Mouse (Mus musculus) heart, embryonic 10.5 days (tissue): ENCODE data around the gene Rbak. TPM values are rescaled to one million over a fixed set of nuclear protein-coding genes. Genes with fewer than 3 reads are reported as not detected.
"Not testable (repeated sequence)": the region's sequence is repeated elsewhere in the genome, so short reads cannot be mapped to it uniquely, and the experiment has no call there.

Experiments used
- DNase-seq: peaks from one replicate; pipeline ENCODE4 v3.0.0-alpha.2; 2017; ENCODE audit warnings: low spot score
- H3K27ac ChIP-seq: fragments of 300-500 bp; sonication (generic); 2 replicates; pipeline ENCODE4 v1.5.1; 2016; ENCODE audit warnings: mild to moderate bottlenecking
- H3K27me3 ChIP-seq: fragments of 300-500 bp; sonication (generic); 2 replicates; pipeline ENCODE4 v1.6.1; 2016; ENCODE audit warnings: mild to moderate bottlenecking; ENCODE audit not compliant: poor library complexity, insufficient read depth, severe bottlenecking
- H3K36me3 ChIP-seq: fragments of 300-500 bp; sonication (generic); 2 replicates; pipeline ENCODE4 v1.6.1; 2016; ENCODE audit warnings: mild to moderate bottlenecking, moderate library complexity
- H3K4me1 ChIP-seq: fragments of 300-500 bp; sonication (generic); 2 replicates; pipeline ENCODE4 v1.6.1; 2016; ENCODE audit warnings: mild to moderate bottlenecking
- H3K4me3 ChIP-seq: fragments of 300-500 bp; sonication (generic); 2 replicates; pipeline ENCODE4 v1.5.1; 2016; ENCODE audit warnings: mild to moderate bottlenecking, moderate library complexity
- H3K9me3 ChIP-seq: fragments of 300-500 bp; sonication (generic); 2 replicates; pipeline ENCODE4 v1.6.1; 2016; ENCODE audit warnings: mild to moderate bottlenecking, moderate library complexity
- WGBS: fragments of 180-500 bp; shearing (Covaris S2); methylation state at CpG from one replicate; pipeline ENCODE4 v1.1.7; 2016; 5-methylcytosine and 5-hydroxymethylcytosine counted together
- polyA plus RNA-seq: library from polyadenylated mRNA; unstranded; fragments of >200 nt; fragmentation: Nextera tagmentation; extraction: Ambion mirVana; gene quantifications from 2 replicates; pipeline ENCODE4 v1.2.1, GENCODE M21; 2016

The Rbak gene
- polyA plus RNA-seq, 1 experiment from 2014 or later, result 12.3 TPM

DNA sequence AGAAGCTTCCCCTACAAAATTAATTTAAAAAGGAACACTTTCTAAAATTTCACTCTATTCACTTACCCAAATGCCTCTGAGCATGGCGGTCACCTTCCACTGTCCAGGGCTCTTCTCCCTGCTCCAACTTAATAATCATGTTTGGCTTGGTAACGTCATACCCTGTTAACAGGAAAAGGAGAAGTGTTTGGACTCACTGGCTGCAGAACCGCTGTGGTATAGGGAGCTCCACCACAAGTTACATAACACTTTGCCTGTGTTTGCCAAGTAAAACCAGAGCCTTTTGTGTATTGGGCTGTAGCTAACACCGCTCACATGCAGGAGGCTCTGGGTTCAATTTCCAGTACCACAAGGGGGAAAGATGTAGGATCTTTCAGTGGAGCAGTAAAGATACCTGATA is 4.6 kb downstream of the Rbak start:
- 95% methylated on average over 4 of the region's 4 CpGs for WGBS
- no peak overlapping the region for H3K27ac ChIP-seq
- H3K4me1 ChIP-seq, result peaks cover 17% of the 10 kb centered on the region
- no peak overlapping the region for H3K4me3 ChIP-seq
- no peaks in the 10 kb centered on the region for H3K9me3 ChIP-seq
- DNase-seq, result no peak
- no peaks in the 10 kb centered on the region for H3K27me3 ChIP-seq
- H3K36me3 ChIP-seq, result peaks cover 70% of the 10 kb centered on the region

DNA sequence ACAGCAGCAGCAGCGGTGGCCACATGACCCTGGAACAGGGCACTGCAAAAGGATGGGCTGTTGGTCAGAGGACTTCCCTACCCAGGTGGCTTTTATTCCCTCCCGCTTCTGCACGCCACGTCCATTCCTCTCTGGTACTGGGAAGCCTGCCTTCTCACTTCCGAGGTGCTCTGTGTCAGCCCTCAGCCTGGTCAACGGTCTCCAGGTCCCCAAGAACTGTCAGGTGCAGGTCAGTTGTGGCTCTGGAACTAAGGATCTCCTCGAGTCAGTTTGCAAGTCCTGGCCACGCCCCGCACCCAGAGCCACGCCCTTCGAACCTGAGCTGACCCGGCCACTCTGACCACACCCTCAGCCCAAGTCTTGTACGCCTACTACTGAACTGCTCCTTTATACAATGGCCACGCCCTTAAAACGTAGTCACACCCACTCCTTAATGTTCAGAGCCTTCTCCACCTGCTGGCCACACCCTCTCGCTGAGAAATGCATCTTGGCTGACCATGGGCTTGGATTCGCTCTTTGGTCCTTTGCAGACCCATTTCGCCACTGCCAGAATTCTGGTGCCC is 15.0 kb downstream of the Rbak start:
- peaks cover 12% of the 10 kb centered on the region; the same call in 1 of the 2 replicates for H3K27me3 ChIP-seq
- peak; percentile 87 for DNase-seq
- no peaks in the 10 kb centered on the region for H3K9me3 ChIP-seq
- no peak overlapping the region for H3K27ac ChIP-seq
- no peaks in the 10 kb centered on the region for H3K36me3 ChIP-seq
- 15% methylated on average over 18 of the region's 18 CpGs for WGBS
- H3K4me1 ChIP-seq, result peaks cover 13% of the 10 kb centered on the region
- peak overlapping the region; percentile 40 for H3K4me3 ChIP-seq

DNA sequence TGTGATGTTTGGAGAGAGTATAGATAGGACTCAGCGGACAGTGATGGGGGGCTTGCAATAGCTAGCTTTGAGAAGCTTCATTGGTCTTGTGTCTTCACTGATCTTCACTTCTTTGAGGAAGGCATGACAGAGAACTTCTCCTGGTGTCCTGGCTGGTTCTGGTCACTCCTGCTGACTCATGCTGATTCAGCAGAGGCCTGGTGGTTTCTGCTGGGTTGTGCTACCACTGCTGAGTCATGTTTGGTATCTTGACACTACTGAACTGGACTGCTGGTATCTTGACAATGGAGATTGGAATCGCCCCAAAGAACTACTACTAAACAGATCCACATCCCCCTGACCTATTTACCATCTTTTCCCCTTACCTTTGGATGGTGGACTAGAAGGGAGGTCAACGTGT is 25.0 kb downstream of the Rbak start:
- H3K9me3 ChIP-seq, result no peaks in the 10 kb centered on the region
- peaks cover 4% of the 10 kb centered on the region; the same call in 1 of the 2 replicates for H3K4me1 ChIP-seq
- no peak overlapping the region for H3K27ac ChIP-seq
- H3K4me3 ChIP-seq, result no peak overlapping the region
- no peaks in the 10 kb centered on the region for H3K36me3 ChIP-seq
- peaks cover 58% of the 10 kb centered on the region for H3K27me3 ChIP-seq
- WGBS, result 85% methylated on average over 3 of the region's 3 CpGs
- no peak for DNase-seq

DNA sequence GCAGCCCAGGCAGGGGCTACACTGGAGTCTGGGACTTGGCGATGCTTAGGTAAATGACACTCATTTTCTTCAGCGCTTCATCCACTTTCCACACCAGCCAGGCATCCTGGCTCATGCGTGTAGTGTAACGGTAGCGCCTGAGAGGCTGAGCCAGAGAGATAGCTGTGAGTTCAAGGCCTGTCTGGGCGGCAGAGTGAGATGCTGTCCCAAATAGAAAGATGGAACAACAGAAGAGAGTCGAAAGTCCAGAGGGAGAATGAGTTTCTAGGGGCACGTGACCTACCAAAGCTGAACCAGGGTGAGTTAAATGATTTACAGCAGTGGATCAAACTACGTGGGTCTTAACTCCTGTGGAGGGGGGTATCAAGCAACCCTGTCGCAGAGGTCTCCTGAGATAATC is 26.8 kb downstream of the Rbak start:
- Histone ChIP-seq H3K36me3 (no peaks in the 10 kb centered on the region), H3K9me3 (no peaks in the 10 kb centered on the region), H3K4me1 (peaks cover 4% of the 10 kb centered on the region; the same call in 1 of the 2 replicates), H3K4me3 (no peak overlapping the region), H3K27me3 (peaks cover 42% of the 10 kb centered on the region), H3K27ac (no peak overlapping the region)
- DNase-seq, result no peak
- 86% methylated on average over 10 of the region's 10 CpGs for WGBS

DNA sequence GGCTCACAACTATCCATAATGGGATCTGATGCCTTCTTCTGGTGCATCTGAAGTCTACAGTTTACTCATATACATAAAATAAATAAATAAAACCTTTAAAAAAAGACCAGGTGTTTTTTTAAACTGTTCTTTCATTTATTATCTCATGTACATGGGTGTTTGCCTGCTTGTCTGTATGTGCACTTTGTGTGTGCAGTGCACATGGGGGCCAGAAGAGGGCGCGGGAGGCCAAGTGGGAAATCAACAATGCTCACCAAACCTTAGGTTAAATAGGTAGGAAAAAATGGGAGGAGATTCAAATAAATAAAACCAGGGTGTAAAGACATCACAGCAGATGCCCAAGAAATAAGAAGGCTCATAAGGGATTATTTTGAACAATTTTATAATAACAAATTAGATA is 30.5 kb downstream of the Rbak start:
- Histone ChIP-seq H3K27ac (no peak overlapping the region), H3K9me3 (no peaks in the 10 kb centered on the region), H3K27me3 (peaks cover 9% of the 10 kb centered on the region; the same call in 1 of the 2 replicates), H3K4me1 (no peaks in the 10 kb centered on the region), H3K36me3 (no peaks in the 10 kb centered on the region), H3K4me3 (no peak overlapping the region)
- 70% methylated on average over 2 of the region's 2 CpGs for WGBS
- DNase-seq, result no peak

DNA sequence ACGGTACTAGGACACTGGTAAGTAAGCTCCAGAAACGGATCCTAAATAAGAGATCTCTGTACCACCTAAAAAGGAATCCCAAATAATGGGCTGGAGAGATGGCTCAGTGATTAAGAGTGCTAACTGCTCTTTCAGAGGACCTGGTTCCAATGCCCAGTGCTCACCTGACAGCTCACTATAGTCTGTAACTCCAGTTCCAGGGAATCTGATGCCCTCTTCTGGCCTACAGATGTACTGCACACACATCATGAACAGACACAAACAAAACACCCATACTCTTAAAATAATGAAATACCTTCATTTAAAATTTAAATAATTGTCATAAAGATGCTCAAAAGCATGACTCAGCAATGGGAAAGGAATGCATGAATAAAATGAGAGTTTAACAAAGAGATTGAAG is 31.0 kb downstream of the Rbak start:
- WGBS, result 95% methylated on average over 2 of the region's 2 CpGs
- no peak overlapping the region for H3K4me3 ChIP-seq
- H3K9me3 ChIP-seq, result no peaks in the 10 kb centered on the region
- H3K27ac ChIP-seq, result no peak overlapping the region
- H3K36me3 ChIP-seq, result no peaks in the 10 kb centered on the region
- no peaks in the 10 kb centered on the region for H3K4me1 ChIP-seq
- peaks cover 4% of the 10 kb centered on the region; the same call in 1 of the 2 replicates for H3K27me3 ChIP-seq
- no peak for DNase-seq

DNA sequence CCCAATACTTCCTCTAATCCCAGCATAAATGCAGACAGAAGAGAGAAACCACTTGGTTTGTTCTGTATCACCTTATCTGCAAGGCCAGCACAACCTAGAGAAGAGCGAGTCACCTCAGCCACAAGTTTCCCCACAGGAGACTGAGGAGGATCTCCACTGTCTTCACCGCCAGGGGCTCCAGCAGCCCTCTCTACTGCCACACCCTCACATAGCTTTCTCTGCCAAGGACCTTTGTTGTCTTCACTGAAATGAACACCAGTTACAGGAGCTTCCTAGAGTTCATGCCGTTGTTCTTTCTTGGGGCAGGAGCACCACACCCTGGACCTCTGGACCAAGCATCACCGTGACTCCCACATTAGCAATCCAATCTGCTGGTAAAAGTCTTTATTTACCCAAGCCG is 31.9 kb downstream of the Rbak start:
- Histone ChIP-seq H3K36me3 (no peaks in the 10 kb centered on the region), H3K27ac (no peak overlapping the region), H3K9me3 (no peaks in the 10 kb centered on the region), H3K4me3 (no peak overlapping the region), H3K4me1 (no peaks in the 10 kb centered on the region), H3K27me3 (peaks cover 4% of the 10 kb centered on the region; the same call in 1 of the 2 replicates)
- WGBS, result 88% methylated on average over 5 of the region's 5 CpGs
- DNase-seq, result no peak

DNA sequence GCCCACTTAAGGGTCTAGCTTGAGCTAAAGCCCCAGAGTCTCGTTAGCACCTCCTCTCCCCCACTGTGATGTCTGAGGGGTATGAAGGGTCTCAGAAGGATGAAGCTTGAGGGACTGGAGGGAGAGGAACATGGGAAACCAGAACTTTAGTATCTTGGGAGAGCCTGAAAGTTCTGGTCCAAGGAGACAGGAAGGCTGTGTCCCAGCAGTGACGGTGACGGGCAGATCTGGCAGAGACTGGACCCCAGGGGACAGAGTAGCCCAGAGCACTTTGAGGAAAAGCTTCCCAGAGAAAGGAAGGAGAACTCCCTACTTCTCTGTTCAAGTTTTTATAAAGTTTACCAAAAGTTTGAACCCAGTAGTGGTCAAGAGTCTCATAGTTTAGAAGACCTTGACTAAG is 33.1 kb downstream of the Rbak start, which contains the start of gene Olfr718-ps1:
Gene Olfr718-ps1 (minus strand): TSS at position 101 of the 400 bp plus-strand sequence.
- WGBS, result 67% methylated on average over 3 of the region's 3 CpGs
- peaks cover 4% of the 10 kb centered on the region; the same call in 1 of the 2 replicates for H3K27me3 ChIP-seq
- DNase-seq, result no peak

DNA sequence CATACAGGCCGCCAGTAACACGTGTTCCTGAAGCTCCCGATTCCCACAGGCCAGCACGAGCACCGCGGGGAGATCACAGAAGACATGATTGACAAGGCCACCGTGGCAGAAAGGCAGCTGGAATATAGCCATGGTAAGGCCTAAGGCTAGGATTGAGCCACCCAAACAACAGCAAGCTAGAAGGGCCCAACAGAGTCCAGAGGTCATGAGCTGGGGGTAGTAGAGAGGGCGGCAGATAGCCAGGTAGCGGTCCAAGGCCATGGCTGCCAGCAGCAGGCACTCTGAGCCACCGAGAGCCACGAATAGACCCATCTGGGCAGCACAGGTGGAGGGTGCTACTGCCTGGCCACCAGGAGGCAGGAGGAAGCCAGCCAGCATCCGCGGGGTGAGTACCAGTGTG is 43.0 kb downstream of the Rbak start:
- Histone ChIP-seq H3K4me3 (no peak overlapping the region), H3K27ac (no peak overlapping the region), H3K27me3 (no peaks in the 10 kb centered on the region), H3K36me3 (no peaks in the 10 kb centered on the region), H3K9me3 (no peaks in the 10 kb centered on the region), H3K4me1 (no peaks in the 10 kb centered on the region)
- DNase-seq, result no peak
- 83% methylated on average over 13 of the region's 13 CpGs for WGBS

More for the DNA sequence above, 33.1 kb downstream of the Rbak start, which contains the start of gene Olfr718-ps1:
- no peak within 1 kb of the TSS for H3K27ac ChIP-seq
- no peaks in the 10 kb centered on the region for H3K9me3 ChIP-seq
- H3K4me1 ChIP-seq, result no peaks in the 10 kb centered on the region
- no peak within 1 kb of the TSS for H3K4me3 ChIP-seq
- no peaks in the 10 kb centered on the region for H3K36me3 ChIP-seq

DNA sequence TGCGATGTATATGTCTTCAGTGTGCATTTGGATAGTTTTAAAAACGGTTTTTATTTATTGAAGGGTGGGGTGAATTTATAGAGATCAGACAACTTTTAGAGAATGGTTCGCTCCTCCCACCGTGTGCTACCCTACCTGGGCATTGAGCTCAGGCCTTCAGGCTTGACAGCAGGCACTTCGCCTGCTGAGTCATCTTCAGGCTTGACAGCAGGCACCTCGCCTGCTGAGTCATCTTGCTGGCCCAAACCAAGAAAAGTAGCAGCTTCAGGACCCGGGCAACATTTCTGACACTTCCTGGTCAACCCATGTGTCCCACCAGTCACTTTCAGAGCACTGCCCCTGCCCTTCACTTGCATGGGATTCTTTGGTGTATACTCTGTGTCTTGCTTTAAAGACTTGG is 45.5 kb downstream of the Rbak start:
- H3K27ac ChIP-seq, result no peak overlapping the region
- no peaks in the 10 kb centered on the region for H3K36me3 ChIP-seq
- no peaks in the 10 kb centered on the region for H3K27me3 ChIP-seq
- no peak for DNase-seq
- WGBS, result 85% methylated on average over 7 of the region's 7 CpGs
- no peaks in the 10 kb centered on the region for H3K9me3 ChIP-seq
- no peaks in the 10 kb centered on the region for H3K4me1 ChIP-seq
- H3K4me3 ChIP-seq, result no peak overlapping the region

DNA sequence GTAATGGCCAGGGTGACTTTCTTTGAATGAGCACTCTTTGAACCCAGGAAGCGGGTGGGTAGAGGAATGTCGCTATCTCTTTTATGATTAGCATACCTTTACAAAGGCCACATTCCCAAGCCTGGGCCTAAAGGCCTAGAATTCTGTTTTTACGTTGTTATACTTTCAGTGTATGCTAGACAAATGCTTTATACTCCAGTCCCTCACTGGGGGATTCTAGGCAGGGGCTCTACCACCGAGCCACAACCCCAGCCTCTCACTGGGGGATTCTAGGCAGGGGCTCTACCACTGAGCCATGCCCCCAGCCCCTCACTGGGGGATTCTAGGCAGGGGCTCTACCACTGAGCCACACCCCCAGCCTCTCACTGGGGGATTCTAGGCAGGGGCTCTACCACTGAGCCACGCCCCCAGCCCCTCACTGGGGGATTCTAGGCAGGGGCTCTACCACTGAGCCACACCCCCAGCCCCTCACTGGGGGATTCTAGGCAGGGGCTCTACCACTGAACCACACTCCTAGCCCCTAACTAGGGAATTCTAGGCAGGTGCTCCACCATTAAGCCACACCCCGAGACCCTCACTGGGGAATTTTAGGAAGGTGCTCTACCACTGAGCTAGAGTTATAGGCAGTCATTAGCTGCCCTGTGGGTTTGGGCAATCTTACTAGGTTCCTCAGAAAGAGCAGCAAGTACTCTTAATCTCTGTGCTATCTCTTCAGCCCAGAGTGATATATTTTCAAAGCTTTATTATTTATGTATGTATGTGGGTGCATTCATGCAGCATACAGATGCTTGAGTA is 46.2 kb downstream of the Rbak start:
- H3K27ac ChIP-seq, DNase-seq, H3K27me3 ChIP-seq, H3K9me3 ChIP-seq, H3K4me1 ChIP-seq, H3K36me3 ChIP-seq, H3K4me3 ChIP-seq: not testable (repeated sequence)
- 87% methylated on average over 5 of the region's 6 CpGs for WGBS

DNA sequence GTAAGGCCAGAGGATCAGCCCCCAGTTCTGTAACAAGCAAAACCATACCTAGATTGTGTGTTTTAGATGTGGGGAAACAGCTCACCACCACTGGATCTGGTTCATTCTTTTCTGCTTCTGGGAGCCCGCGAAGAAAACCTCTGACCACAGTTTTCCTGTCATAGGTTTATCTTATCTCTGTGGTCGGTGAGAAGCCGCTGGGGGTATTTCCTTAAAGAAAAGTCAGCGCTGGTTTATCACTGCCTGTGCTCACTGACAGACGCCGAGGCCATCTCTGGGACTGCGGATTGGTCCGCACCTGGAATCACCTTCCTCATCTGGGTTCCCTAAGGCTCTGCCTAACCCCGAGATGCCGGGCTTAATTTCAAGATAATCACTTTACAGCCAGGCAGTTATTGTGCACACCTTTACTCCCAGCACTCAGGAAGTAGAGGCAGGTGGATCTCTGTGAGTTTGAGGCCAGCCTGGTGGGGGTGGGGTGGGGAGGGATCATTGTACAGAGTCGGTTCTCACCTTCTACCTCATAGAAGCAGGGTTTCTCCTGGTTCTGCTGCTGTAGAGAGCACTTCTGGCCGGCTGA is 47.5 kb downstream of the Rbak start:
- Histone ChIP-seq H3K9me3 (peaks cover 4% of the 10 kb centered on the region; the same call in 1 of the 2 replicates), H3K27ac (no peak overlapping the region), H3K27me3 (no peaks in the 10 kb centered on the region), H3K36me3 (no peaks in the 10 kb centered on the region), H3K4me1 (no peaks in the 10 kb centered on the region), H3K4me3 (no peak overlapping the region)
- DNase-seq, result no peak
- 33% methylated on average over 13 of the region's 13 CpGs for WGBS

DNA sequence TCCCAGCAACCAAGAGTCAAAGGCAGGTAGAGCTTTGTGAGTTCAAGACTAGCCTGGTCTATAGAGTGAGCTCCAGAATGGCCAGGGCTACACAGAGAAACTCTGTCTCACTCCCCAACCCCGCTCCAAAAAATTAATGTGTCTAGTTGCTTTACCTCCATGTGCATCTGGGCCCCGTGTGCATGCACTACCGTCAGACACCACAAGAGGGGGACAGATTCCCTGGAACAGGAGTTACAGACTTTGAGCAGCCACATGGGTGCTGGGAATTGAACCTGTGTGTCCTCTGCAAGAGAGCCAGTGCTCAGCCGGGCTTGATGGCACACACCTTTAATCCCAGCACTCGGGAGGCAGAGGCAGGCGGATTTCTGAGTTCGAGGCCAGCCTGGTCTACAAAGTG is 50.2 kb downstream of the Rbak start:
- Histone ChIP-seq H3K36me3 (no peaks in the 10 kb centered on the region), H3K9me3 (peaks cover 4% of the 10 kb centered on the region; the same call in 1 of the 2 replicates), H3K27me3 (no peaks in the 10 kb centered on the region), H3K4me1 (no peaks in the 10 kb centered on the region), H3K27ac (no peak overlapping the region), H3K4me3 (no peak overlapping the region)
- WGBS, result 85% methylated on average over 7 of the region's 7 CpGs
- DNase-seq, result no peak
